Mouse (Mus musculus): ENCODE data around the gene Zfp672. TPM values are rescaled to one million over a fixed set of nuclear protein-coding genes. Genes with fewer than 3 reads are reported as not detected.

Zfp672 gene
- total and polyA plus RNA-seq, 3 experiments = 22.6 to 39.5 TPM; not detected in 1

- TF ChIP-seq MYC (IDR thresholded peaks at IDR 0.05; ENCODE audit: low read depth, low read length) = no peak
- no peak for TF ChIP-seq USF1 (IDR thresholded peaks at IDR 0.05; ENCODE audit: low read depth, low read length)
- no peak for TF ChIP-seq MAX (IDR thresholded peaks at IDR 0.05; ENCODE audit: low read length)
- no peak for TF ChIP-seq E2F4 (IDR thresholded peaks at IDR 0.05; ENCODE audit: borderline replicate concordance, low read depth, low read length)
- no peak for TF ChIP-seq POLR2AphosphoS5 (IDR thresholded peaks at IDR 0.05; ENCODE audit: borderline replicate concordance, low read depth, low read length)
- TF ChIP-seq POLR2AphosphoS2 (IDR thresholded peaks at IDR 0.05; ENCODE audit: low read length) = no peak
- no peak for TF ChIP-seq MYB (IDR thresholded peaks at IDR 0.05; ENCODE audit: low read depth, low read length)
- TF ChIP-seq POLR2A (IDR thresholded peaks at IDR 0.05; ENCODE audit: control insufficient read depth in 1 of 2, insufficient read depth in 1 of 2, low read depth in 1 of 2, low read length in 2 of 2, poor library complexity in 1 of 2) = no peak
- TF ChIP-seq CHD1 (IDR thresholded peaks at IDR 0.05; ENCODE audit: low read depth, low read length) = no peak
- TF ChIP-seq MAFK (IDR thresholded peaks at IDR 0.05; ENCODE audit: borderline replicate concordance, low read depth, low read length) = no peak
- no peak for TF ChIP-seq USF2 (IDR thresholded peaks at IDR 0.05; ENCODE audit: borderline replicate concordance in 1 of 2, insufficient read depth in 1 of 2, low read depth in 1 of 2, low read length in 2 of 2)
- Histone ChIP-seq H3K4me3 (ENCODE audit: control insufficient read depth in 1 of 2, insufficient read depth in 1 of 2, low read depth in 2 of 2, low read length in 2 of 2) (no peak within 1 kb of the TSS), H3K4me1 (ENCODE audit: control insufficient read depth in 1 of 2, insufficient read depth in 2 of 2, low read length in 2 of 2) (peaks cover 0 to 22% of the 10 kb centered on the region in 2 experiments; a peak in 3 of 4 replicates), H3K27ac (ENCODE audit: control insufficient read depth, low read depth, low read length) (no peak within 1 kb of the TSS), H3K9me3 (replicated peaks; ENCODE audit: insufficient read depth, low read length) (no peaks in the 10 kb centered on the region), H3K36me3 (ENCODE audit: control insufficient read depth in 1 of 2, insufficient read depth in 2 of 2, low read length in 2 of 2) (0 out of 4 replicates have a peak, but pooled peaks cover 0 to 2% of the 10 kb centered on the region in 2 experiments), H3K79me2 (ENCODE audit: control insufficient read depth, insufficient read depth, low read length, poor library complexity) (no peaks in the 10 kb centered on the region), H3K27me3 (ENCODE audit: control insufficient read depth in 1 of 2, insufficient read depth in 2 of 2, low read length in 2 of 2) (peaks cover 1 to 2% of the 10 kb centered on the region in 2 experiments; a peak in 2 of 4 replicates), H3K9ac (ENCODE audit: control insufficient read depth, low read depth, low read length, poor library complexity, severe bottlenecking) (no peak within 1 kb of the TSS)
- no peak for DNase-seq (ENCODE audit: low read depth, low spot score)
Observed at GRCm38 (mm10) chr11:58378763-58379278, 48.7 kb upstream of the Zfp672 start, which contains the start of gene Lypd8. Gene Lypd8, plus strand, starts transcription at chr11:58379043.

GRCm38 (mm10) chr11:58377686-58378085 is 47.5 kb upstream of the Zfp672 start:
- no peak overlapping the region for H3K27ac ChIP-seq (ENCODE audit: control insufficient read depth, low read depth, low read length)
- H3K4me1 ChIP-seq (ENCODE audit: control insufficient read depth in 1 of 2, insufficient read depth in 2 of 2, low read length in 2 of 2) = peaks cover 0 to 22% of the 10 kb centered on the region in 2 experiments; a peak in 3 of 4 replicates
- peaks cover 1 to 2% of the 10 kb centered on the region in 2 experiments; a peak in 2 of 4 replicates for H3K27me3 ChIP-seq (ENCODE audit: control insufficient read depth in 1 of 2, insufficient read depth in 2 of 2, low read length in 2 of 2)
- H3K36me3 ChIP-seq (ENCODE audit: control insufficient read depth in 1 of 2, insufficient read depth in 2 of 2, low read length in 2 of 2) = 0 out of 4 replicates have a peak, but pooled peaks cover 0 to 2% of the 10 kb centered on the region in 2 experiments
- H3K9me3 ChIP-seq (replicated peaks; ENCODE audit: insufficient read depth, low read length) = no peaks in the 10 kb centered on the region
- H3K79me2 ChIP-seq (ENCODE audit: control insufficient read depth, insufficient read depth, low read length, poor library complexity) = no peaks in the 10 kb centered on the region
- no peak for DNase-seq (ENCODE audit: low read depth, low spot score)
- no peak overlapping the region for H3K4me3 ChIP-seq (ENCODE audit: control insufficient read depth in 1 of 2, insufficient read depth in 1 of 2, low read depth in 2 of 2, low read length in 2 of 2)
- TF ChIP-seq RAD21 (IDR thresholded peaks at IDR 0.05; ENCODE audit: low read depth, low read length) = no peak
- no peak for TF ChIP-seq CHD2 (IDR thresholded peaks at IDR 0.05; ENCODE audit: low read length)
- no peak for TF ChIP-seq MAZ (IDR thresholded peaks at IDR 0.05; ENCODE audit: low read depth, low read length)
- no peak for TF ChIP-seq USF2 (IDR thresholded peaks at IDR 0.05; ENCODE audit: borderline replicate concordance in 1 of 2, insufficient read depth in 1 of 2, low read depth in 1 of 2, low read length in 2 of 2)
- TF ChIP-seq ELF1 (IDR thresholded peaks at IDR 0.05; ENCODE audit: low read depth, low read length) = no peak
- TF ChIP-seq TCF12 (IDR thresholded peaks at IDR 0.05; ENCODE audit: low read depth, low read length) = no peak
- no peak for TF ChIP-seq MYB (IDR thresholded peaks at IDR 0.05; ENCODE audit: low read depth, low read length)
- TF ChIP-seq ZC3H11A (IDR thresholded peaks at IDR 0.05; ENCODE audit: low read depth, low read length) = no peak
- TF ChIP-seq UBTF (IDR thresholded peaks at IDR 0.05; ENCODE audit: borderline replicate concordance, insufficient read depth, low read depth, low read length) = no peak
- TF ChIP-seq SIN3A (IDR thresholded peaks at IDR 0.05; ENCODE audit: low read length) = no peak
- TF ChIP-seq GABPA (IDR thresholded peaks at IDR 0.05; ENCODE audit: low read depth, low read length) = no peak
- TF ChIP-seq MEF2A (IDR thresholded peaks at IDR 0.05; ENCODE audit: extremely low read depth, insufficient replicate concordance, low read depth, low read length, poor library complexity, severe bottlenecking) = no peak
- no peak overlapping the region for H3K9ac ChIP-seq (ENCODE audit: control insufficient read depth, low read depth, low read length, poor library complexity, severe bottlenecking)
